Mouse (Mus musculus): ENCODE data around the gene Zfhx3.

Zfhx3 gene

DNA sequence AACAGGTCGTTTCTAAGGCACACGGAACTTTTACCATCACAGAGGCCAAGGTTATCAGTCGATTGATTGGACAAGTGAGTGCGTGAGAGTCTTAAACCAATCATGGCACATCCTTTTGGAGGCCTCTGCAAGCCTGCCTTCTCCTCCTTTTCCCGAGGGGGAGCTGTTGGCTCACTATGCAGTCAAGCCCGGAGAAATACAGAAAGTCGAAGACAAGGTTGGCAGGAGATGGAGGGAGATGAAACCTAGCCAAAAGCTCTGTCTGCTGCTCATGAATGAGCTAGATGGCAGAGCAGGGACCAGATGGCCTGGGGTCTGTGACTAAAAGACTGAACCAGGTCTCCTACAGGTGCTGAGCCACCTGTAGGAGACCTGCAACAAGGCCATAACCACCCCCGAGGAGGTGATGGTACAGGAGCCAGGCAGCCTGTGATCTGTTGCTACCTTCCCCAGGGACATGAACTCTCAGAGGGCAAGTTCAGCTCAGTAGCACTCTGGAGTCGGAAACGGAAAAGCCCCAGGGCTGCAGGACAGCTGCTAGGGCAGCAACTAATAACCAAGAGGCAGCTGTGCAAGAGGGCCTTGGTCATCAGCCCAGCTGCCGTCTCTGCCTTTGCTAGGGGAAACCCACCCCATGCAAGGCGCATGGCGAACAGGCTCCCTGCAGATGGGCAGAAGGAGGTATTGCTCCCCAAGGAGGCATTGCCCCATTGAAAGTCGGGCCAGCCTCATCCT is 848.3 kb downstream of the Zfhx3 start:
- peak; percentile 3 for DNase-seq (ENCODE audit: low read depth, low spot score)

DNA sequence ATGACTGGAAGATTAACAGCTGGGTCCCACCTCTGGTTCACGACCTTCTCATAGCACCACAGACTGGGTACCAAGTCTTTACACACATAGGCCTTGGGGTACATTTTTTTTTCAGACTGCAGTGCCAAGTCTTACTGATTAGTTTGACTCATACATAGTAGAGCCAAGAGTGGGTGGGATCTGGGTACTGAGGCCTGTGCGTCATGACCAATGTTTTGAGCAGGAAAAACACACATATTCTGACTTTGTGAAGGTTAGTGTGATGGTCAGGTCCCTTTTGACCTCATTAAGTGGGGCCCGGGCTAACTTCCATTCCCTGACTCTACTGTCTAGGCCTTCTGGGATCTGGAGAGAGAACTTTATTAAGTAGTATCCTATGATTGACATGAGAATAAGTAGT is 853.6 kb downstream of the Zfhx3 start:
- no peak for DNase-seq (ENCODE audit: low read depth, low spot score)

DNA sequence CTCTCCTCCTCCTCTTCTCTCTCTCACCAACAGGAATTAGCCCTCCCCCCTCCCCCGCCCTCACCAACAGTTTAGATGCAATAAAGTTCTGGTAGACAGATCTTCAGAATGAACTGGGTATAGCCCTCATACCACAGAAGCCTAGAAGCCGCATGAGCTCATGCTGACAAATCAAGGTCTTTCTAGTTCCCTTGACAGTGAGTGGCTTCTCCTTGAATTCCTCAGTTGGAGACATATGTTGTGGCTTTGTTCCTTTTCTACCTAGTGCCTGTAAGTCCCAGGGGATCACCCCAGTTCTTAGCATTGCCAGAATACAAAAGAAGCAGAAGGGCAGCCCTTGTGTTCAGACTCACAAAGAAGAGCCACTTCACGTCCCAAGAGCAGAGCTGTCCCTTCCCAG is 854.4 kb downstream of the Zfhx3 start:
- DNase-seq (ENCODE audit: low read depth, low spot score): no peak

DNA sequence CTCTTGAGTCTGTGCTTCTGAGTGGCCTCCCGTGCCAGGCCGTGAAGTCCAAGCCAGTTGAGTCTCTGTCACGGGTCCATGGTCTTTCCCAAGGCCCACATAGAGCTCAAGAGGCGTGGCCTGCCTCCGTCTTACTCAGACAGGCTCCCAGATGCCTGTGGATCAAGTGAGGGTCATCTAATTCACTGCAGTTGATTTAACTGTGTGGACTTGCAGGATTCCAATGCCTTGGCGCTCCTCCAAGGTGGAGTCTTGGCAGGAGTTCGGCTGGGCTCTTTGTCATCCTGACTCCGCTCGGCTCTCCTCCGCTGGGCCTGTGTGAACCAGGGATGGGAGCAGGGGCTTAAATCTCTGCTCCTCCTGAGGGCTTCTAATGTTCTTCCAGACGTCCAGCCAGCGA is 855.6 kb downstream of the Zfhx3 start:
- DNase-seq (ENCODE audit: low read depth, low spot score): no peak

DNA sequence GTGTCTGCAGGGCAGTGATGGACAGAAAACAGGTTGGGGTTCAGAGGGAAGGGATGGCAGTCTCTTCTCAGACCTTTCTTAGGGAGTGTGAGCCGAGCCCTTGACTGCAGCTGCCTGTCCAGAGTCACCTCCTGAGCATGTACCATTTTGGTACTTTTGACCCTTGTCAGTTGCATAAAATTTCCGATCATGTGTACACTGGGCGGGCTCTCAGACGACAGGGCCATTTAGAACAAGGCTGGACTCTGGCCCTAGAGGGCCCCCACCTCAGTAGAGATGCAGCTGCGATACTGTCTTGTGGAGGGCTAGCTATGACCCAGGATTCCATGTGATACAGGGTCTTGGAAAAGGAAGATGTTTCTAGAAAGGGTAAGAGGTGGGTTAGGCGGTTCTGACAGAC is 856.8 kb downstream of the Zfhx3 start:
- DNase-seq (ENCODE audit: low read depth, low spot score): no peak

DNA sequence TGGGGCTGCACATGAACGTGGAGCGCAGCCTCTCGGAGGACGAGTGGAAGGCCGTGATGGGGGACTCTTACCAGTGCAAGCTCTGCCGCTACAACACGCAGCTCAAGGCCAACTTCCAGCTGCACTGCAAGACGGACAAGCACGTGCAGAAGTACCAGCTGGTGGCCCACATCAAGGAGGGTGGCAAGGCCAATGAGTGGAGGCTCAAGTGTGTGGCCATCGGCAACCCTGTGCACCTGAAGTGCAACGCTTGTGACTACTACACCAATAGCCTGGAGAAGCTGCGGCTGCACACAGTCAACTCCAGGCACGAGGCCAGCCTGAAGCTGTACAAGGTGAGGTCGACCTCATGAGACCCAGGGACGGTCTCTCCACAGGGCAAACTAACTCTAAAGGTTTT is 857.9 kb downstream of the Zfhx3 start:
- no peak for DNase-seq (ENCODE audit: low read depth, low spot score)

DNA sequence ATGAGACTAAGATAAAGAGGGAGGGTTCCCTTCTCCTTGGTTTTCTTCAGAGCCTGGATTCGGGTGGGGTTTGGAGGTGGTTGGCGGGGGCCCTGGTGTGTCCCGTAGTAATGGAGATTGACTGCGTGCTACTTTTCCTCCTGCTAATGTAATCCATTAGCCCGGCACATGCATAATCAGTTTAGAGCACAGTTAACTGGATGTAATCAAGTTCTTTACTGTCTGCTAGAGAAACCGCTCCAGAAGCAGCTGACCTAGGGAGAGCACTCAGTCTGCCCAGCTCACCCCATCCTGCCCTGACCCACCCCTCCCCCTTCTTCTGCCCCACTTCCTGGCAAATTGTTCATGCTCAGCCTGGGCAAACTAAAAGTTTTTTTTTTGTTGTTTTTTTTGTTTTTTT is 860.6 kb downstream of the Zfhx3 start:
- no peak for DNase-seq (ENCODE audit: low read depth, low spot score)

DNA sequence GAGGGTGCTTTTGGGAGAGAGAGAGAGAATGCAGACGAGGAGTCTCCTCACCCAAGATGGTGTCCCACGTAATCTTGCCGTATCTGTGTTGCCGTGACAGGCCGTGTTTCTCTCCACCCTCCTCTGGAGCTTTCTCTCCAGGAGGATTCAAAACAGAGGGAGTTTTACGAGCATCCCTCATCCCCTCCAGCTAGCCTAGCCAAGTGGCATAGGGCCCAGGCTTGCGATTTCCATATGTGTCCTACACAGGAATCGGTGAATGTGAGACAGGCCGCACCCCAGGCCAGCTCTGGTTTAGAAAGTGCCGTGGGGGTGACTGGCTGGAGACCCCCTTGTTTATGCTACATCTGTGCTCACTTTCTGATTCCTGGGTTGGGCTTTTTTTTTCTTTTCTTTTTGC is 869.2 kb downstream of the Zfhx3 start:
- DNase-seq (ENCODE audit: low read depth, low spot score): no peak

DNA sequence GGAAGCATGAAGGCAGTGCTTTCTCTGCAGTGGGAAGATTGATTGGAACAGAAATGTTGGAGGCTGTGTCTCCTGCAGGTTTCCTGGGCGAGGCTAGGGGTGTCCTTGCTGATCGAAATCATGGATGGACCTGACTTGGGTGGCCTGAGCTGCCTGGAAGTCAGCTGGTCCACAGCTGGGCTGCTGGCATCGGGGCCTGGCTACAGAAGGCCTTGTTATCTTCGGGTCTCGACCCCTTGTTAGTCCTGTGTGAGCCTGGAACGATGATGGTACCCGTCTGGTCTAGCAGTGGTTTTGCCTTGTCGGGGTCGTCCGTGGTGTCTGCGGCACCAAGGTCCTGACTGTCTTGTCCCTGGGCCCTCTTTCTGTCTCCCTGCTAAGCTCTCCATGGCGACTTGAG is 870.9 kb downstream of the Zfhx3 start:
- DNase-seq (ENCODE audit: low read depth, low spot score): no peak

DNA sequence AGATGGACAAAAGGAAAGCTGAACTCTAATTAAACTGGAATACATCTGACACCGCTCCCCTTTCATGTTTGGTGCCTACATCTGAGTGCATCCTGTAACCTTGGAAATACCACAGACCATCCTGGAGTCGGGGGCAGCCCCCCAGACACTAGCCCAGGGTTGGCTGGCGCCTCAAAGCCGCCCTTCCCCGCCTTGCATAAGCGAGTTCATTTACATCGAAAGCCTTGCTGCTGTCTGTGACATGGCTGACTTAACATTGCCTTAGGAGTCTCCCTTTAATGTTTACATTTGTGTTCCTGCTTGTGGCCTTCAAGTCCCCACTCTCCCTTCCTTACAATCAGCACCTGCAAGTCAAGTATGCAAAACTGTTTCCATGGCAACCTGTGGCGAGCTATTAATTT is 876.8 kb downstream of the Zfhx3 start:
- DNase-seq (ENCODE audit: low read depth, low spot score): no peak

DNA sequence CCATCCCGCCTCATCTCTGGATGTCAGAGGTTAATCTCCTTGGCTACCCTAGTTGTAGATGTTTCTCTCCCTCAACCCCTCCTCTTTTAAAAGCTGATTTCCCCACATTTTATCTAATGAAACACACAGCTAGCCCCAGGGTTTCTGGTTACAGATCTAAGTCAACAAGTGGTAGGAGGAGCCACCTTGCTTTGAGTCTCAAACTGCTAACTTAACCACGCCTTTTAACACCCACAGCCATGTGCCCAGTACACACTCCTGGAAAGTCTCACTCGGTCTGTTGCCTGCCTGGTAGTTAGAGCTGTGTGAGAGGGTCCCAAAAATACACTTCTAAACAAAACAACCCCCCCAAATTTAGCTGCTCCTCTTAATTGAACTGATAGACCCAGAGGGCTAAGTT is 877.4 kb downstream of the Zfhx3 start:
- no peak for DNase-seq (ENCODE audit: low read depth, low spot score)

DNA sequence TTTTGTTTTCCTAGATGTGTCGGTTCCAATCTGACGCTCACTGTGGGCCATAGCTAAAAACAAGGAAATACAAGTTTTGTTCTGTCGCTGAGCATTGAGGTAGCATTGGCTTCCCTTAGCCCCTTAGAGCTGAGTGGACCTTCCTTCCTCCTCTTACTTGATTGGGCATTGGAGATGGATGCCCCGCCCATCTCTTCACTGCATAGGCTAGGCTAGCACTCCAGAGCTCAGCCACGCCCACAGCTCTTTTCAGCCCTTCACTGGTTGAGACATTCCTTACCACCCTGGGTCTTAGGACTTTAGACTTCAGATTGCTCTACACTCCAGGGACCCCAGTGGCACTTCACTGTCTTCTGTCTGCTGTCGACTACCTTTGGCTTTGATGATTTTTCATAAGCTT is 878.2 kb downstream of the Zfhx3 start:
- DNase-seq (ENCODE audit: low read depth, low spot score): no peak

DNA sequence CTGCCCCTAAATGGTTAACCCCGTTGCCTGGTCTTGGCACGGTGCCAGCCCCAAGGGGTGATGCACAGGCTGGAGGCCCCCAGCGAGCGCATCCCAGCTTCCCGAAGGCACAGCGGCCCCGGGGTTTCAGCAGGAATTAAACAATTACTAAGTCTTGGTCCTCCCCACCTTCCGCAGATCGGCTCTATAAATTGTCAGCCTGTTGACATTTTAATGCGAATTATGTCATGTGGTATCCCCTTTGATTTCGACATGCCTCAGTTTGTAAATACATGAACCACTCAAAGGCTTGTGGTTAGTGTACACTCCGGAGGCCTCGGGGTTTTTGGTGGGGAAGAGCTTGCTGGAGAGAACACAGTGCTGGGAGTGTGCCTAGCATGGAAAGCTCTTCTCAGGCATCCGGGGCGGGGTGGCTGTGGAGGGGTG is 880.4 kb downstream of the Zfhx3 start:
- no peak for DNase-seq (ENCODE audit: low read depth, low spot score)

DNA sequence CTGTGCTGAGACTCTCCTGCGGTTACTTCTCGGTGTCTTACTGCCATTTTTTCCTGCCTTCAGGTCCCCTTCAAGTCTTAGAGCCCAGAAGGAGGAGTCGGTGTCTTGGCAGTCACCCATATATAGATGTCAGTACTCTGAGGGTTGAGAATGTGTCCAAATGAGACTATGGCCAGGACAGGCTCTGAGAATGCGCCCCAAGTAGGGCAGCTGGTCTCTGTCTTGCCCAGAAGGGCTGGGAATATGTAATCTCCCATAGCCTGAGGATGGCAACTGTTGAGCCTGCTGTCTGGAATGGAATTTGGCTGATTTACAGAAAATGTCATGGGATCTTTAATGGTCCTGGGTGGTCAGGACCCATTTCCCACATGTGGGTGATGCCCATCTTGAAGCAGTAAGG is 881.6 kb downstream of the Zfhx3 start:
- no peak for DNase-seq (ENCODE audit: low read depth, low spot score)

DNA sequence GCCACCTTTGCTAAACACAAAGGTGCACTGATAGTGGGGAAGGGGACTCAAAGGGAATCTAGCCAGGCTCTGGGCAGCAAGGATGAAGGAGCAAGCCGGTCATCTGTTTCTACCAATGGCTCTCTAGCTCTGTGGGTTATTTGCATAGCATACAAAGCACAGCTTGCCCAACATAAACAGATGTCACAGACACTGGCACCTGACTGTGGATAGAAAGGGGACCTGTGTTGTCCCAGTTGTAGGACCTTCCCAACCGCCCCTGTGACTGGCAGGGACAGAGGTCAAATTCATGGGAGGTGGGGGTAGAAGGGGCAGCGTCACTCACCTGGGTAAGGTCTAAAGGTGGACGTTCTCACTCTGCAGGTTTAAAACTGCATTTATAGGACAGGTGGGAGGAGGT is 884.0 kb downstream of the Zfhx3 start:
- DNase-seq (ENCODE audit: low read depth, low spot score): no peak

DNA sequence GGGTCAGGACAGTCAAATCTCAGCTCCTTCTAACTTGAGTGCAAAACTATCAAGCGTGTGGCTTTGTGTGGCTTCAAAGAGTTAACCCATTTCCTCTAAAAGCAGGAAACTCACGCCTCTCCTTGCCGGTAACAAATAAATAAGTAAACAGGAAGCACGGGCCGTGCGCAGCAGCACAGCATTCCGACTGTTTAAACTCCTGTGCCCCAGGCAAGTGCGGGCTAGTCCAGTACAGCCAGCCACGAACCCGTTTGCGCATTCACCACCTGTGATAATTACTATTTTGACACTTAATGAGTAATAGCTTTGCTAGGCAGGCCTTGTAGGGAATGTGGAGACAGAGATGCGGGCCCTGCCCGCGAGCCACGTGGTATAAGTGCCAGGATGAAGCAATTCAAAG is 885.0 kb downstream of the Zfhx3 start:
- no peak for DNase-seq (ENCODE audit: low read depth, low spot score)

DNA sequence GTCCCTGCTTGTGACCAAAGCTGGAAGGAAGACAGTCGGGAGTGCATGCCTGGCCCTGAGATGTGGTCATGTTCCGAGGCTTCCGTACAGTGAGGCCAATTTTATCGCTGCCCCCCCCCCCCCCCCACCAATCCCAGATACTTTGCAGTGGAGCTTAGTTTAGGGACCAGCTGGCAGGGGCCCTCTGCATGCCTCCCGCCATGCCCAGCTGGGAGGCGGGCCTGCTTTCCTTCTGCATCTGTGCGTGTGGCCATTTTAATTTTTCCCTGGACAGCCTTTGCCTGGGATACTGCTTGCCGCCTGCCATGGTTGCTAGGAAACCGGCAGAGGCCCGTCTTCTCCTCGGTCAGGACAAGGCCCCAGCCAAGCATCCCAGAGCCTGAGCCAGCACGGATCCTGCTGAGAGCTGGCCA is 886.9 kb downstream of the Zfhx3 start:
- no peak for DNase-seq (ENCODE audit: low read depth, low spot score)

DNA sequence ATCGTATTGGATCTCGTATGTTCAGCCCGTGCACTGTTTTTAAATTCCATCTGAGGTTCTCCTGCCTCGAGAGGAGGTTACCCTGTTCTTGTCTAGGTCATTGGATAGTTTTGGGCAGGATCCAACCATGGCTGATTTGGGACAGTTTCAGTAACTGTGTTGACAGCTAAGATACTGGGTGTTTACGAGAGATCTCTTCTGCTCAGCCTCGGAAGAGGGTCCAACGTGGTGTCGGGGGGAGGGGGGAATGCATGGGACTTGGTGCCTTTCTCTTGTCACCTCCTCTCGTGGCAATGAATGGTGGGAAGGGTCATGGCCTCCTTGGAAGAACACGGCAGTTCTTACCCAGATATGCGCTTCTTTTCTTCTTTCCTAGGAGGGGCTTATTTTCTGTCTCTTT is 892.7 kb downstream of the Zfhx3 start:
- DNase-seq (ENCODE audit: low read depth, low spot score): no peak

DNA sequence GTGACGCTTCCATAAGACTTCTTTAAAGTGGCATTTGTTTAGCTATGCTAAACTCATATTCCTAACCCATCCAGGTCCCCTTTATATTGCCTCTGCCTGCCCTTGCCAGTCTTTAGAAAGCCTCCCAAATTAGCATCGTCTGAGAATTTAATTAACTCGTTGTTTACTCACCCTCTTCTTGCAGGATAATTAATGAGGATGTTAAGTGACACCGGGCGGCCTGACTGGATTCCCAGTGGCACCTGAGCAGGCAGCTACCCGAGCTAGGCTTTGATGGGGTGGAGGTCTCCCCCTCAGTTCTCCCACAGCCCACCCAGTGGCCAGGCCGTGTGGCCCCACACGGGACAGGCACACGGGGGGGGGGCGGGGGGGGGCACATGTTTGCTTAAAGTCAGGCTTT is 895.3 kb downstream of the Zfhx3 start:
- DNase-seq (ENCODE audit: low read depth, low spot score): no peak

DNA sequence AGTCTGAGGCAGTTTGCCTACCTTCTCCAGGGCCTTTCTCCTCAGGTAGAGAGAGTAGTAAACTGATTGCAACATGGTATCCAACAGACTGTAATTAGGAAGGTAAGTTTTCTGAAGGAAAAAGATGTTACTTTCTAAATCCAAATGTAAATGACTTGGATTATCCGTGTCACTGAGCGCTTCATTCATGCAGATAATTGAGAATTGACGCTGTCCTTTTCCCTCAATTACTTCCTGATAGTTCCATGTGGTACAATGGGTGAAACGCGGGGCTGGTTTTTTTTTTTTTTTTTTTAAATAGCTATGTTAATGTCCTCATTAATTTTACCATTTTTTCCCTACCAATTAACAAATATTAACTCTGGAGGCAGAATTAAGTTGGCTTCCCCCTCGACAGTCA is 896.3 kb downstream of the Zfhx3 start:
- no peak for DNase-seq (ENCODE audit: low read depth, low spot score)

DNA sequence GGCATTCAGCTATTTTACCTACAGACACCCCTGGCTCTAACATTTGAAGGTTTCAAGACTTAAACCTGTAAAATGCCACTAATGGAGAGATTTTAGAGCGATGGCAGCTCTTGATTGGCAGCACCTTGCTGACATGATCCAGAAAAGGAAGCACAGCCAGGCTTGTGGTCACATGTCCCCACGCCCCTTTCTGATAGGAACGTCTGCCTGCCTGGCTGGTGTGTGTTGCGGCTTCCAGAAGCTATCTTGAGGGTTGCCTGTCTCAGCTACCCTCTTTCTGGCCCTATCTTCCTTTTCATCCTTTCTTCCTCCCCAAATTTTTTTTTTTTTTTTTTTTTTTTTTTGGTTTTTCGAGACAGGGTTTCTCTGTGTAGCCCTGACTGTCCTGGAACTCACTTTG is 899.9 kb downstream of the Zfhx3 start:
- no peak for DNase-seq (ENCODE audit: low read depth, low spot score)

DNA sequence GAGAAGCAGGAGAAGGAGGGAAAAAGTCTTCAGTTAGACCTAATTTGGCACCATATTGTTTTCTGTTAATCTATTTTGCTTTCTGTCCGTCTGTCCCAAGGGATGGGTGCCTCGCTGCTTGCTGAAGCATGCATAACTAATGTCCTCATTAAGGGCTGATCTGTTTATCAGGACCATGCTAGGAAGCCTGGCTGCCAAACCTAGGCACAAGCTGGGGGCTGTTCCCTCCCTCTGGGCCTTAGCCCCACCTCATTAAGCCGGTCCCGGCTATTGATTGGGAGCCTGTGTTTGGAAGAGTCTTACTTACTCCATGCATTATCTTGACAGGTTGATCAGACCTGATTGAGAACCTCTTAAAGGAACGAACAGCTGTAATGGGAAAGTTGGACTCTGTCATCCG is 903.7 kb downstream of the Zfhx3 start:
- no peak for DNase-seq (ENCODE audit: low read depth, low spot score)

DNA sequence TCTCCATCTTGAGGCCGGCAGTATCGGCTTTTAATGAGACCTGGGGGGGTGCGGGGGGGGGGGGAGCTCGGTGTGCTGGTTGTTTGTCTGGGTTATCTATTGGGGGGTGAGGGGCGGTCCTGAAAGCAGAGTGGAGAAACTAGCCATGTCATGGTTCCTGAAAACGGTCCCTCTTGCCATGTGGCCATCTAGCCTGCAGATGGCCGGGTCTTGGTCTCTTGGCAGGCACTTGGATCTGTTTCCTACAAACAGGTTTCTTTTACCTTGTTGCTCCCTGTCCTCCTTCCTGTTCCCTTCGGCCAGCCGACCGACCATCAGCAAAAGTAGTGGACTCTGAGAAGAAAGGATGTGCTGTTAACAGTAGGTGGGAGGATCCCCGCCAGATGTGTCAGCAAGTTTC is 904.4 kb downstream of the Zfhx3 start:
- DNase-seq (ENCODE audit: low read depth, low spot score): no peak

DNA sequence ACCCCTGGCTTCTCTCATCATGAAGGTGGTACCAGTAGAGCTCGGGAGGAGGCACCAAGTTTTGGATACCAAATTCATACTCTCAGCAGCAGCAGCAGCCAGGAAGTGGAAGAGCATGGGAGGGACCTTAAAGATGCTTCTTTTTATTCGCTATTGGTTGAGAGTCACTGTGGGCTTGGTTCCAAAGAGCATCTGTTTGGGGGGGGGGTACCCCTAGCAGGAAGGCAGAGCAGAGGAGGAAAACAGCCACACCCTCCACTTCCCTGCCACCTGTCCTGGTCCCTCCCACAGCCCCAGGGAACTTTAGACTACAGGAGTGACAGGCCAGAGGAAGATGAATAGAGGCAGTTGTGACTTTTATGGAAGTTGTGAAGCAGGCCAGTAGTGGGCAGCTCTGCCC is 904.9 kb downstream of the Zfhx3 start:
- DNase-seq (ENCODE audit: low read depth, low spot score): no peak

Data from retina, adult 2 months (tissue).